Mouse (Mus musculus) CH12.LX (cell line): ENCODE results near the gene Alg2. TPM values are rescaled to one million over a fixed set of nuclear protein-coding genes. Genes with fewer than 3 reads are reported as not detected.

Experiments
- DNase-seq: peaks from one replicate; pipeline ENCODE4 v3.0.0-alpha.2; 2013; ENCODE audit errors: extremely low read depth
- H3K27ac ChIP-seq: 2 replicates; pipeline ENCODE4 v1.5.1; 2012; ENCODE audit warnings: low read depth, mild to moderate bottlenecking, control low read depth, moderate library complexity; ENCODE audit not compliant: insufficient read depth
- H3K27me3 ChIP-seq: replicated peaks from 2 replicates; pipeline ENCODE3; 2012; ENCODE audit warnings: inconsistent platforms
- H3K36me3 ChIP-seq, 2 experiments: replicated peaks in 1 of 2; 2 replicates each; pipeline versions ENCODE3 to v1.6.1; 2012; ENCODE audit warnings: inconsistent platforms in 1 of 2, low read length in 1 of 2, mild to moderate bottlenecking in 1 of 2, mixed read lengths in 1 of 2, moderate library complexity in 1 of 2; ENCODE audit not compliant: control insufficient read depth in 1 of 2, insufficient read depth in 1 of 2
- H3K4me1 ChIP-seq, 2 experiments: 2 replicates each; pipeline ENCODE4 v1.6.1; 2012; ENCODE audit warnings: inconsistent platforms in 1 of 2, moderate library complexity in 1 of 2; ENCODE audit not compliant: insufficient read depth in 2 of 2, control insufficient read depth in 1 of 2
- H3K4me2 ChIP-seq: 2 replicates; pipeline ENCODE4 v1.6.1; 2012; ENCODE audit warnings: low read depth, mild to moderate bottlenecking, control low read depth; ENCODE audit not compliant: poor library complexity, insufficient read depth, severe bottlenecking
- H3K4me3 ChIP-seq, 3 experiments: fragments of 150-350 bp in 1 of 3; sonication (generic) in 1 of 3; replicated peaks in 1 of 3; 2 replicates each; pipeline versions ENCODE3 to v1.5.1; 2011 to 2012; ENCODE audit warnings: low read depth in 2 of 3, low read length in 2 of 3, mild to moderate bottlenecking in 2 of 3, moderate library complexity in 2 of 3, control low read depth in 1 of 3, improper control_type of control experiment in 1 of 3, inconsistent platforms in 1 of 3, mixed read lengths in 1 of 3; ENCODE audit not compliant: poor library complexity in 1 of 3
- H3K79me2 ChIP-seq: replicated peaks from 2 replicates; pipeline ENCODE4 v1.6.1; 2012; ENCODE audit warnings: mild to moderate bottlenecking, moderate library complexity; ENCODE audit not compliant: control insufficient read depth, poor library complexity, insufficient read depth, severe bottlenecking; ENCODE audit errors: extremely low read depth
- H3K9ac ChIP-seq: 2 replicates; pipeline ENCODE4 v1.6.1; 2012; ENCODE audit warnings: low read depth, mild to moderate bottlenecking, control low read depth, moderate library complexity; ENCODE audit not compliant: insufficient read depth
- H3K9me3 ChIP-seq: replicated peaks from 2 replicates; pipeline ENCODE3; 2012; ENCODE audit warnings: low read length, inconsistent platforms, mixed read lengths
- BHLHE40 ChIP-seq: IDR thresholded peaks from 2 replicates; pipeline ENCODE4 v1.6.1; 2011; ENCODE audit warnings: mild to moderate bottlenecking, low read depth, low read length, improper control_type of control experiment
- CHD1 ChIP-seq: IDR thresholded peaks from 2 replicates; pipeline ENCODE4 v1.6.1; 2012; ENCODE audit warnings: low read depth, low read length, improper control_type of control experiment, inconsistent platforms
- CHD2 ChIP-seq: IDR thresholded peaks from 2 replicates; pipeline ENCODE4 v1.6.1; 2011; ENCODE audit warnings: low read length, improper control_type of control experiment
- CTCF ChIP-seq, 2 experiments: IDR thresholded peaks in 1 of 2; conservative IDR thresholded peaks in 1 of 2; 2 replicates each; pipeline ENCODE4 v1.5.1; 2011 to 2012; ENCODE audit warnings: low read depth in 2 of 2, low read length in 2 of 2, improper control_type of control experiment in 1 of 2, inconsistent platforms in 1 of 2, mild to moderate bottlenecking in 1 of 2, moderate library complexity in 1 of 2
- E2F4 ChIP-seq: IDR thresholded peaks from 2 replicates; pipeline ENCODE4 v1.6.1; 2011; ENCODE audit warnings: low read depth, low read length, improper control_type of control experiment; ENCODE audit not compliant: insufficient replicate concordance
- ELF1 ChIP-seq: IDR thresholded peaks from 2 replicates; pipeline ENCODE4 v1.6.1; 2014; ENCODE audit warnings: low read depth, mild to moderate bottlenecking, inconsistent platforms, low read length, improper control_type of control experiment
- EP300 ChIP-seq: IDR thresholded peaks from 2 replicates; pipeline ENCODE4 v1.6.1; 2011; ENCODE audit warnings: low read length, improper control_type of control experiment
- ETS1 ChIP-seq: conservative IDR thresholded peaks from 2 replicates; pipeline ENCODE4 v1.6.1; 2012; ENCODE audit warnings: low read depth, mild to moderate bottlenecking, inconsistent platforms, low read length, improper control_type of control experiment, moderate library complexity
- HCFC1 ChIP-seq: IDR thresholded peaks from 2 replicates; pipeline ENCODE4 v1.6.1; 2012; ENCODE audit warnings: low read depth, mild to moderate bottlenecking, inconsistent platforms, low read length, improper control_type of control experiment
- MAFK ChIP-seq: IDR thresholded peaks from 2 replicates; pipeline ENCODE4 v1.6.1; 2011; ENCODE audit warnings: low read length, improper control_type of control experiment; ENCODE audit not compliant: insufficient replicate concordance
- MAX ChIP-seq: IDR thresholded peaks from 2 replicates; pipeline ENCODE4 v1.6.1; 2011; ENCODE audit warnings: low read length, improper control_type of control experiment
- MAZ ChIP-seq: IDR thresholded peaks from 2 replicates; pipeline ENCODE4 v1.6.1; 2012; ENCODE audit warnings: low read depth, mild to moderate bottlenecking, inconsistent platforms, low read length, improper control_type of control experiment, moderate library complexity
- MXI1 ChIP-seq: IDR thresholded peaks from 2 replicates; pipeline ENCODE4 v1.6.1; 2011; ENCODE audit warnings: mild to moderate bottlenecking, low read depth, low read length, improper control_type of control experiment
- NELFE ChIP-seq: IDR thresholded peaks from 2 replicates; pipeline ENCODE4 v1.6.1; 2011; ENCODE audit warnings: low read depth, low read length, improper control_type of control experiment
- NRF1 ChIP-seq: IDR thresholded peaks from 2 replicates; pipeline ENCODE4 v1.6.1; 2014; ENCODE audit warnings: low read depth, mild to moderate bottlenecking, inconsistent platforms, low read length, improper control_type of control experiment, moderate library complexity
- POLR2A ChIP-seq: IDR thresholded peaks from 2 replicates; pipeline ENCODE4 v1.6.1; 2011; ENCODE audit warnings: low read depth, mild to moderate bottlenecking, improper control_type of control experiment, low read length
- RCOR1 ChIP-seq: conservative IDR thresholded peaks from 2 replicates; pipeline ENCODE4 v1.6.1; 2012; ENCODE audit warnings: low read depth, mild to moderate bottlenecking, inconsistent platforms, low read length, improper control_type of control experiment
- SMC3 ChIP-seq: IDR thresholded peaks from 2 replicates; pipeline ENCODE4 v1.6.1; 2011; ENCODE audit warnings: low read depth, low read length, improper control_type of control experiment
- TBP ChIP-seq: conservative IDR thresholded peaks from 2 replicates; pipeline ENCODE4 v1.6.1; 2011; ENCODE audit warnings: low read depth, low read length, improper control_type of control experiment
- TCF12 ChIP-seq: IDR thresholded peaks from 2 replicates; pipeline ENCODE4 v1.6.1; 2014; ENCODE audit warnings: low read depth, mild to moderate bottlenecking, inconsistent platforms, low read length, improper control_type of control experiment
- UBTF ChIP-seq: IDR thresholded peaks from 2 replicates; pipeline ENCODE4 v1.6.1; 2012; ENCODE audit warnings: low read depth, mild to moderate bottlenecking, inconsistent platforms, low read length, improper control_type of control experiment, moderate library complexity
- USF1 ChIP-seq: IDR thresholded peaks from 2 replicates; pipeline ENCODE4 v1.6.1; 2014; ENCODE audit warnings: low read depth, mild to moderate bottlenecking, inconsistent platforms, low read length, improper control_type of control experiment
- USF2 ChIP-seq: conservative IDR thresholded peaks from 2 replicates; pipeline ENCODE4 v1.6.1; 2011; ENCODE audit warnings: low read depth, low read length, improper control_type of control experiment
- ZC3H11A ChIP-seq: IDR thresholded peaks from 2 replicates; pipeline ENCODE4 v1.6.1; 2012; ENCODE audit warnings: low read depth, mild to moderate bottlenecking, inconsistent platforms, low read length, improper control_type of control experiment
- ZKSCAN1 ChIP-seq: IDR thresholded peaks from 2 replicates; pipeline ENCODE4 v1.6.1; 2012; ENCODE audit warnings: low read depth, inconsistent platforms, low read length, improper control_type of control experiment, borderline replicate concordance
- ZMIZ1 ChIP-seq: IDR thresholded peaks from 2 replicates; pipeline ENCODE4 v1.6.1; 2012; ENCODE audit warnings: low read depth, mild to moderate bottlenecking, inconsistent platforms, low read length, improper control_type of control experiment
- dilution Hi-C: fragments of 300-500 bp; cut with MboI; formaldehyde crosslinking; loops from 2 replicates; pipeline ENCODE4 v1.14.3; 2020; ENCODE audit warnings: low sequenced_read_pairs; ENCODE audit not compliant: extremely low pct_unique_long_range_greater_than_20kb, extremely low pct_ligation_motif_present
- in situ Hi-C: fragments of 300-500 bp; cut with MboI; formaldehyde crosslinking; loops from 3 replicates; pipeline ENCODE4 v1.14.3; 2019; ENCODE audit warnings: low sequenced_read_pairs, low pct_ligation_motif_present, low pct_unique_long_range_greater_than_20kb, mixed read lengths
- polyA plus RNA-seq: library from polyadenylated mRNA; unstranded; fragments of >175 nt; gene quantifications from 2 replicates; pipeline ENCODE4 v1.2.1, GENCODE M21; 2012; ENCODE audit warnings: low read depth; ENCODE audit not compliant: insufficient read length
- total RNA-seq, 2 experiments: library from RNA; depleted of rRNA; stranded (reverse); fragments of 300-350 nt in 1 of 2; fragments of >200 nt in 1 of 2; gene quantifications; 2 replicates each; pipeline ENCODE4 v1.2.3; 2012 to 2014

Gene Alg2
- total and polyA plus RNA-seq, 3 experiments, result 8.4 to 28.9 (median 14.9) TPM

DNA sequence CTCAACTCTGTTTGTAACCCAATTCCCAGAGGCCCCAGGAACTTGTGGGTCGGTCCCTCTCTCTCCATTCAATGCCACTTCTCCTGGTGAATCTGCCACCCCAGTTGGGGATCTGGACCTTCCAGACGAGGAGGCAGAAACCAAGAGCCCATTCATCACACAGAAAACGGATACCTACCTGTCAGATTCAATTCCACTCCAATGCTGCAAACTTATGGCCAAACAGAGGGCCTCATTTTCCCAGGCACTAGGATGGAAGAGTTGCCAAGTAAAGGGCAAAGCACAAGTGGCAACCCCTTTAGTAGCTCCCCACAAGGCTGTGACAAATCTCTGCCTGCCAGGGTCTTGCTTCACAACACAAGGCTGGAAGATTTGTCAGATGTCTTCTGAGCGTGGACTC is 45.9 kb upstream of the Alg2 start:
- H3K79me2 ChIP-seq, result no peaks in the 10 kb centered on the region

DNA sequence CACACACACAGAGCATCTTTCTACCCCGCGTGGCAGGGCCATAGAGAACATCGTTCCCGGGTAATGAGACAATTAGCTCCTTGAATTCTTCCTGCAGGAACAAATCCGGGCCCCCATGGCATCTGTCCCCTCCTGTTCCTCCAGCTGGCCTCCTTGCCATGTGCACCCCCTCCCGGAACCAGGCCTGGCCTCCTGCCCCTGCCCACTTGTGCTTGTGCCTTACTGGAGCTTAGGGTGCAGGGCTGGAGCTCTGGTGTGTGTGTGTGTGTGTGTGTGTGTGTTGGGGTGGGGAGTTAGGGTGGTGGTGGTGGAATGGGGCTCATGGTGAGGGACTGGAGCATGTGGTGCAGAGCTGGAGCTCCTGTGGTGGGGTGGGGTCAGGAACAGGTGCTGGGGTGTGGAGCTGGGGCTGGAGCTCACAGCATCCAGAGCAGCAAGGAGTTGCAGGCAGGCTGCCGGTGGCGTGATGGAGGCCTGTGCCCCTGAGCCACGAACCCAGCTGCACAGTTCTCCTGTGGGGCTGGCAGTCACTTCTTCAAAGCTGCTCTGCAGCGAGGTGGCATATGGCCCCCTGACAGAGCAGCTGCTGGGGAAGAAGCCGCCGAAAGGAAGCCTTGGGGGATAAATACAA is 44.5 kb upstream of the Alg2 start:
- H3K27me3 ChIP-seq, result peaks cover 8% of the 10 kb centered on the region
- no peaks in the 10 kb centered on the region for H3K79me2 ChIP-seq
- no peak for DNase-seq
- no peak overlapping the region for H3K27ac ChIP-seq
- in situ Hi-C loops (no loop called here), dilution Hi-C loops (no loop called here)
- H3K9ac ChIP-seq, result no peak overlapping the region
- no peaks in the 10 kb centered on the region for H3K36me3 ChIP-seq
- no peak overlapping the region for H3K4me3 ChIP-seq
- H3K4me1 ChIP-seq, result no peaks in the 10 kb centered on the region
- TF ChIP-seq CHD2 (no peak), UBTF (no peak), ZKSCAN1 (no peak), EP300 (no peak), MAX (no peak), CTCF (conservative IDR thresholded peaks at IDR 0.05 in 1 of 2, IDR thresholded peaks at IDR 0.05 in 1 of 2; ENCODE audit: low read depth in 2 of 2, low read length in 2 of 2) (no peak), ZC3H11A (no peak), E2F4 (no peak), USF1 (no peak), USF2 (no peak), MXI1 (no peak), MAZ (no peak), TCF12 (no peak), ZMIZ1 (no peak), HCFC1 (no peak), NELFE (no peak), SMC3 (no peak)
- H3K9me3 ChIP-seq, result no peaks in the 10 kb centered on the region
- H3K4me2 ChIP-seq, result no peak overlapping the region

More for the DNA sequence above, 45.9 kb upstream of the Alg2 start:
- Histone ChIP-seq H3K9me3 (no peaks in the 10 kb centered on the region), H3K4me1 (no peaks in the 10 kb centered on the region), H3K4me2 (no peak overlapping the region), H3K27me3 (peaks cover 4% of the 10 kb centered on the region), H3K4me3 (no peak overlapping the region), H3K36me3 (no peaks in the 10 kb centered on the region), H3K27ac (no peak overlapping the region), H3K9ac (no peak overlapping the region)
- dilution Hi-C loops, result no loop called here
- no peak for DNase-seq
- no peak for TF ChIP-seq ZKSCAN1
- no peak for TF ChIP-seq CTCF (conservative IDR thresholded peaks at IDR 0.05 in 1 of 2, IDR thresholded peaks at IDR 0.05 in 1 of 2; ENCODE audit: low read depth in 2 of 2, low read length in 2 of 2)
- TF ChIP-seq USF1, result no peak
- no peak for TF ChIP-seq NRF1
- TF ChIP-seq POLR2A, result no peak
- no peak for TF ChIP-seq MAX
- no peak for TF ChIP-seq CHD1
- TF ChIP-seq ETS1, result no peak
- TF ChIP-seq TBP, result no peak
- TF ChIP-seq ZC3H11A, result no peak
- no peak for TF ChIP-seq MAFK
- TF ChIP-seq ELF1, result no peak
- no peak for TF ChIP-seq RCOR1
- no peak for TF ChIP-seq NELFE
- TF ChIP-seq BHLHE40, result no peak
- TF ChIP-seq SMC3, result no peak
- in situ Hi-C loops, result no loop called here
